Mouse (Mus musculus) midbrain, embryonic 15.5 days (tissue): ENCODE measurements around the gene Retsat. TPM values are rescaled to one million over a fixed set of nuclear protein-coding genes. Genes with fewer than 3 reads are reported as not detected.

ENCODE experiments used
- ATAC-seq: fragments of 200-750 bp; cut with Nextera tagmentation; replicated peaks from 2 replicates; pipeline ENCODE4 v1.8.0; 2017; ENCODE audit warnings: moderate TSS enrichment
- H3K27ac ChIP-seq: fragments of 300-500 bp; sonication (generic); 2 replicates; pipeline ENCODE4 v1.5.1; 2015; ENCODE audit warnings: mild to moderate bottlenecking, inconsistent platforms
- H3K27me3 ChIP-seq: fragments of 300-500 bp; sonication (generic); replicated peaks from 2 replicates; pipeline ENCODE4 v1.6.1; 2015; ENCODE audit warnings: inconsistent platforms
- H3K36me3 ChIP-seq: fragments of 300-500 bp; sonication (generic); replicated peaks from 2 replicates; pipeline ENCODE4 v1.6.1; 2015; ENCODE audit warnings: inconsistent platforms
- H3K4me1 ChIP-seq: fragments of 300-500 bp; sonication (generic); 2 replicates; pipeline ENCODE4 v1.6.1; 2015; ENCODE audit warnings: inconsistent platforms
- H3K4me2 ChIP-seq: fragments of 300-500 bp; sonication (generic); 2 replicates; pipeline ENCODE4 v1.6.1; 2015; ENCODE audit warnings: inconsistent platforms, mild to moderate bottlenecking, moderate library complexity
- H3K4me3 ChIP-seq: fragments of 300-500 bp; sonication (generic); 2 replicates; pipeline ENCODE4 v1.5.1; 2015; ENCODE audit warnings: mild to moderate bottlenecking, inconsistent platforms
- H3K9ac ChIP-seq: fragments of 300-500 bp; sonication (generic); 2 replicates; pipeline ENCODE4 v1.6.1; 2015; ENCODE audit warnings: mild to moderate bottlenecking, inconsistent platforms
- H3K9me3 ChIP-seq: fragments of 300-500 bp; sonication (generic); 2 replicates; pipeline ENCODE4 v1.6.1; 2016; ENCODE audit warnings: inconsistent platforms
- WGBS: fragments of 180-500 bp; shearing (Covaris S2); methylation state at CpG from one replicate; pipeline ENCODE4 v1.1.7; 2015; ENCODE audit warnings: mixed read lengths; 5-methylcytosine and 5-hydroxymethylcytosine counted together
- polyA plus RNA-seq: library from polyadenylated mRNA; unstranded; fragments of >200 nt; fragmentation: Nextera tagmentation; extraction: Ambion mirVana; gene quantifications from 2 replicates; pipeline ENCODE4 v1.2.1, GENCODE M21; 2015

Gene Retsat
- polyA plus RNA-seq, 1 experiment from 2014 or later = 6.1 TPM

DNA sequence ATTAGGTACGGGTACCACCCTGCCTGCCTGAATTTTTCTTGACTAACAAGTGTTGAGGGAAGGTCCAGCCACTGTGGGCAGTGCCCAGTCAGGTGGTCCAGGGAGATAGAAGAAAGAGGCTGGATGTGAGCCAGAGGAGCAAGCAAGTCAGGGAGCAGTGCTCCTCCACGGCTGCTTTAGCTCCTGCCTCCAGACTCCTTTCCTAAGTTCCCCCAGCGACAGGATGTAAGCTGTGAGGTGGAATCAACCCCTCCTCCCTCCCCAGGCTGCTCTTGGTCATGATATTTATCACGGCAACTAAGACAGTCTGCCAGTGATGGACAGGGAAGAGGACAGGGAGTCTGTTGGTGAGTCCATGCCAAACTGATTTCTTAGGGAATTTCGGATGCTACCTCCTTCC lies 4.4 kb upstream of the Retsat start:
- no peak overlapping the region for H3K4me3 ChIP-seq
- no peaks in the 10 kb centered on the region for H3K36me3 ChIP-seq
- peaks cover 15% of the 10 kb centered on the region for H3K4me1 ChIP-seq
- ATAC-seq = no peak
- H3K27ac ChIP-seq = no peak overlapping the region
- no peaks in the 10 kb centered on the region for H3K9me3 ChIP-seq
- no peak overlapping the region for H3K9ac ChIP-seq
- 75% methylated on average over 5 of the region's 5 CpGs for WGBS
- H3K4me2 ChIP-seq = no peak overlapping the region
- no peaks in the 10 kb centered on the region for H3K27me3 ChIP-seq

DNA sequence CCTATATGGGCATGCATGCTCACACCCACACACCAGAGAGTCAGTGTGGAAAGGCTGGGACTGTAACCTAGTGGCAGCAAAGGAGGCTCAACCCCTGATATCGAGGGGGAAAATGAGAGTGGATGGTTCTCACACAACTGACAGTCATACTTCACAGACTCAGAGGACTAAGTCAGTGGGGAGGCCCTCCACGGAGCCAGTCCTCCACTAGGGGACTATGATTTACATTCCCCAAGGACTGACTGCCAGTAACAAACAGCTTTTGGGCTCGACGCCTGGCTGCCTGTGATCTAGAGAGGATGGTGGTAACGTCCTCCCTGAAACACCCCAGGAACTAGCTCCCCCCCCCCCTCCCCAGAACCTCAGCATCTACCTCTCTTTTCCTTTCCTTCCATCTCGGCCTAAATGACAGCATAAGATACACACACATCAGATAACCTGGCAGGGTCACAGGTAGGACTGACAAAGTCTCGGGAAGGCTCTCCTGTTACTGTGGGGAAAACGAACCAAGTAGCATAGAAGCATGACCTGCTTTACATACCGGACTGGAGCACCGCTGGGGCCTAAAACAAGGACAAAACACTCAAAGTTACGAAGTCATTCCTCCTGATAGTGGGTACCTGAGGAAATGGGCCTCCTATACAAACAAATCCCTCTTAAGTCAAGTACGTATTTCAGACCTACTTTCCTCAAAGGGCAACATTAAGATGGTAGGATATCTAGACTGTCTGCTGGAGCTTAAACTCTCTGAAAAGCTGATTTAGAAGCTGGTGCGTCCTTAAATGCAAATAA lies 996 bp upstream of the Retsat start:
- Histone ChIP-seq H3K9me3 (no peaks in the 10 kb centered on the region), H3K4me2 (peak overlapping the region; percentile 75), H3K27me3 (no peaks in the 10 kb centered on the region), H3K36me3 (no peaks in the 10 kb centered on the region), H3K4me1 (peaks cover 17% of the 10 kb centered on the region), H3K9ac (peak overlapping the region; percentile 74), H3K27ac (no peak overlapping the region), H3K4me3 (peak overlapping the region; percentile 69)
- ATAC-seq = no peak
- WGBS = 51% methylated on average over 13 of the region's 13 CpGs

DNA sequence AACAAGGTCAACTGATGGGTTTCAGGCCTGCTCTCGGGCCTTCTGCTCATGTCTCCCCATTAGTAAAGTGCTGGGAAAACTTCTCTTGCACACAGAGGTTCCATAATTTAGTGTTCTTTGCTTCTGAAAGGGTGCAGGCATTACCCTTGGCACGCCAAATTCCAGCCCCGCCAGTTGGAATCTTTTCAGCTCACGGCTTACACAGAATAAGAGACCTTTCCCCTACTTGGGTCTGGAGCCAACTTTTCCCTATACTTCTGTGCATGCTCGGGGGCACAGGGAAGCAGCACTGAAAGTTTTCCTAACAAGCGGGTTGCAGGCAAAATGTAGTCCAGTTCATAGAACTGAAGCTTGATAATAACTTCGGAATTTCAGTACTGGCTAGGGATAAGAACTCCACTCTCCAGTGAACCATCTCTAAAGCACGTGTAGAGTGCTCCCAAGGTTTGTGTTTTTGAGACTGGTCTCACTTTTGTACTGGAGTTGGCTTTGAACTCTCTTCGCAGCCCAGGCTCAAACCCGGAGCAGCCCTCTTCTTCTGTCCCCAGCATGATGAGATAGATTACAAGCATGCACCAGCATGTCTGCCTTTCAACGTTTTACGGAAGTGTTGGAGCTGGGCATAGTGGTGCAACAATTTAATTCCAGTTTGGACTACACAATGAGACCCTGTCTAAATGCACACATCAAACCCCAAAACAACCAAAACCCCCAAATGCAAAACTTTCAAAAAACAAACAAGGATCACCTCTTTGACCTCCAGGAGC lies 699 bp downstream of the Retsat start:
- peak overlapping the region; percentile 74 for H3K9ac ChIP-seq
- H3K27ac ChIP-seq = peak overlapping the region; percentile 54; the same call in 1 of the 2 replicates
- WGBS = 47% methylated on average over 12 of the region's 12 CpGs
- no peaks in the 10 kb centered on the region for H3K27me3 ChIP-seq
- H3K4me2 ChIP-seq = peak overlapping the region; percentile 75
- H3K36me3 ChIP-seq = no peaks in the 10 kb centered on the region
- peak overlapping the region; percentile 69 for H3K4me3 ChIP-seq
- ATAC-seq = no peak; the same call in 1 of the 2 replicates
- peaks cover 17% of the 10 kb centered on the region for H3K4me1 ChIP-seq
- H3K9me3 ChIP-seq = no peaks in the 10 kb centered on the region

DNA sequence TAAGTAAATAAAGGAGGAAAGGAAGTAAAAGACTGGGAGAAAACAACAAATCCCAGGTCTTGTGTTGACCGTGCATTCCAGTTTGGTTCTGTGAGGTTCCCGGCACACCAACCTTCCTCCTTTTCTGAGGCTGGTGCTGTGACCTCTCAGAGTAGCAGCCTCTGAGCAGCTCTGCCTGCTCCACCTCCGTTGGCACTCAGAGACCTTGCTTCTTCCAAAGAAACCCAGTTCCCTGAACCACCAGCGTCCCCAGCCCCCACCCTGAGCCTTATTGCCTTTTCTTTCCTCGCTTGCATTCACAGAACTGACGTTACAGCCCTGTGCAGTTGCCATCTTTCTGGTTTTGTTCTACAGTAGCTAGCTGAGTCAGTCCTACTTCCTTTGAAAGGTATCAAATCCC lies 1.9 kb downstream of the Retsat start:
- H3K27ac ChIP-seq = no peak overlapping the region
- peaks cover 17% of the 10 kb centered on the region for H3K4me1 ChIP-seq
- no peak for ATAC-seq
- 83% methylated on average over 6 of the region's 6 CpGs for WGBS
- no peak overlapping the region for H3K9ac ChIP-seq
- H3K9me3 ChIP-seq = no peaks in the 10 kb centered on the region
- no peaks in the 10 kb centered on the region for H3K27me3 ChIP-seq
- H3K4me3 ChIP-seq = no peak overlapping the region
- H3K36me3 ChIP-seq = no peaks in the 10 kb centered on the region
- H3K4me2 ChIP-seq = no peak overlapping the region

DNA sequence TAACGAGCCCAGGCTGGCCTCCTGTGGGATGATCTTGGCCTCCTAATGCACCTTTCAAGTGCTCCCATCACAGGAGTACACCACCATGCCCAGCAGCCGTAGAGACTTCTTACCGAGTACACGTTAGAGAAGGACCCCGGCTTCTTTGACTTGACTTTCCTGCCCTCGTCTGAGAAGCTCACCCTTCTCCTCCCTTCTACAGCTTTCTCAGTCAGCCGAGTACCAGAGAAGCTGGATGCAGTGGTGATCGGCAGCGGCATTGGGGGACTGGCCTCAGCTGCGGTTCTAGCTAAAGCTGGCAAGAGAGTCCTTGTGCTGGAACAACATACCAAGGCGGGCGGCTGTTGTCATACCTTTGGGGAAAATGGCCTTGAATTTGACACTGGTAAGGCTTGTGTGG lies 2.5 kb downstream of the Retsat start:
- Histone ChIP-seq H3K9ac (no peak overlapping the region), H3K9me3 (no peaks in the 10 kb centered on the region), H3K27me3 (no peaks in the 10 kb centered on the region), H3K4me2 (no peak overlapping the region), H3K36me3 (peaks cover 1% of the 10 kb centered on the region; the same call in 1 of the 2 replicates), H3K4me1 (peaks cover 17% of the 10 kb centered on the region), H3K4me3 (no peak overlapping the region), H3K27ac (no peak overlapping the region)
- 85% methylated on average over 12 of the region's 12 CpGs for WGBS
- no peak for ATAC-seq

DNA sequence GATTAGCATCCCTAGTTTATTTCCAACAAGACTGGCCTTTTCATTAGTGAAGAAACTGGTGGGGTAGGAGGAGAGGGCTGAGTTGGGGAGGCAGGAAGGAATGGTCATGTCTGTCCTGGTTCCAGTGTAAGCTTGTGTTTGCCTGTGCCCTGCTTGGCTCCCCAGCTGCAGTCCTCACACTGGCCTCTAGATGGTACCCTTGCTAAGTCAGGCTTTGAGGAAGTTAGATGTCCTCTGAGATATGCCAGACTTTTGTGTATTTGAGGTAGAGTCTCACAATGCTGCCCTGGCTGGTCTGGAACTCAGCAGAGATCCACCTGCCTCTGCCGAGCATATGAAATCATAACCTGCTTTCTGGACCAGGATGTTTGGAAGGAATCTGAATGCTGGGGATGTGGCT lies 3.5 kb downstream of the Retsat start:
- H3K36me3 ChIP-seq = peaks cover 7% of the 10 kb centered on the region
- no peak overlapping the region for H3K4me2 ChIP-seq
- ATAC-seq = no peak
- H3K27me3 ChIP-seq = no peaks in the 10 kb centered on the region
- no peak overlapping the region for H3K9ac ChIP-seq
- no peaks in the 10 kb centered on the region for H3K9me3 ChIP-seq
- H3K27ac ChIP-seq = no peak overlapping the region
- no peak overlapping the region for H3K4me3 ChIP-seq
- peaks cover 16% of the 10 kb centered on the region for H3K4me1 ChIP-seq
- WGBS = 56% methylated on average over 1 of the region's 1 CpGs

DNA sequence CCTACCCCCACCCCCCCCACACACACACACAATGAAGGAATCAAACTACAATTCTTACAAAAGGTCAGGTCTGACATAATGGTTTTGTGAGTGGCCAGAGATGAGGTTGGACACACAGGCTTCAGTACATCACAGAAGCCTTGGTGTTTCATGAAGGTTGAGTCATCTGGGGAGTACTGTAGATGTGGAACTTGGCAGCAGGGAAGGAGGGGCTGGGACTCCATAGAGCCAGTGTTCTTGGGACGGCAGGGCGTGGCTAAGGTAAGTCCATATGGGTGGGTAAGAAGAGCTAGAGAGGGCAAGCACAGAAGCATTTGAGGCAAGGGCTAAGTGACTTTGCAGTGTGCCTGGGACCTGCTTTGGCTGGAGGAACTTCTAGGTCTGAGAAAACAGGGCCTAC lies 5.8 kb downstream of the Retsat start:
- WGBS = 92% methylated on average over 2 of the region's 2 CpGs
- Histone ChIP-seq H3K27ac (no peak overlapping the region), H3K4me2 (no peak overlapping the region), H3K4me3 (no peak overlapping the region), H3K27me3 (no peaks in the 10 kb centered on the region), H3K9me3 (no peaks in the 10 kb centered on the region), H3K9ac (no peak overlapping the region), H3K4me1 (peaks cover under 1% of the 10 kb centered on the region; the same call in 1 of the 2 replicates), H3K36me3 (peaks cover 19% of the 10 kb centered on the region)
- no peak for ATAC-seq

DNA sequence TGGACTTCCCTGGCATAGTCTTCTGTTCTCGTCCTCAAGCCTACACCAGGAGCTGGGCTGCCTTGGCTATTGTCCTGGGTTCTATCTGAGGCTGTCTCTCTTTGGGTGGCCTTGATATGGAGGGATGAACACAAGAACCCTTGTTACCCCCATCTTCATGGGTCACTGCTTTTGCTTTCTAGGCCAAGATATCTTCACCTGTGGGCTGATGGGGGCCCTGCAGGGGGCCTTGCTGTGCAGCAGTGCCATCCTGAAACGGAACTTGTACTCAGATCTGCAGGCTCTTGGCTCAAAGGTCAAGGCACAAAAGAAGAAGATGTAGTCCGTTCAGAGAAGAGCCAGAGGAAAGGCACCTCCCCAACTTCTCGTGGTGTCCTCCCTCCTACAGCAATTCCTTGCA lies 8.8 kb downstream of the Retsat start:
- no peak overlapping the region for H3K27ac ChIP-seq
- H3K9ac ChIP-seq = no peak overlapping the region
- H3K27me3 ChIP-seq = no peaks in the 10 kb centered on the region
- H3K4me3 ChIP-seq = no peak overlapping the region
- no peak for ATAC-seq
- 77% methylated on average over 4 of the region's 4 CpGs for WGBS
- no peaks in the 10 kb centered on the region for H3K4me1 ChIP-seq
- peaks cover 21% of the 10 kb centered on the region for H3K36me3 ChIP-seq
- H3K4me2 ChIP-seq = no peak overlapping the region
- H3K9me3 ChIP-seq = no peaks in the 10 kb centered on the region

DNA sequence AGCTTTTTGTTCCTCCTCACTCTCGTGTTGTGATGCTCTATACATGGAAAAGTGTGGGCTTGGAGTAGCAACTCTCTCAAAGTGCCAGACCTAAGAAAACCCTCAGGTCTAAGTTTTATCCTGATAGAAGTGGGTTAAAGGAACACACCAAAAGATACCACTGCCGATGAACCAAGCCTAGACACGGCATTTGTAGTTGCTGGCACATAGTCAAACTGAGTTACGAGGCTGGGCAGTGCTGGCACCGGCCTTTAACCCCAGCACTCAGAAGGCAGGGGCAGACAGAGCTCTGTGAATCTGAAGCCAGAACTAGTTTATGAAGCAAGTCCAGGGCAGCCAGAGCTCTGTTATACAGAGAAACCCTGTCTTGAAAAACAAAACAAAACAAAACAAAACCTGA lies 9.4 kb downstream of the Retsat start:
- H3K4me1 ChIP-seq = no peaks in the 10 kb centered on the region
- no peaks in the 10 kb centered on the region for H3K9me3 ChIP-seq
- H3K9ac ChIP-seq = no peak overlapping the region
- ATAC-seq = no peak
- H3K36me3 ChIP-seq = peaks cover 21% of the 10 kb centered on the region
- H3K27ac ChIP-seq = no peak overlapping the region
- 88% methylated on average over 5 of the region's 5 CpGs for WGBS
- no peaks in the 10 kb centered on the region for H3K27me3 ChIP-seq
- no peak overlapping the region for H3K4me2 ChIP-seq
- no peak overlapping the region for H3K4me3 ChIP-seq

DNA sequence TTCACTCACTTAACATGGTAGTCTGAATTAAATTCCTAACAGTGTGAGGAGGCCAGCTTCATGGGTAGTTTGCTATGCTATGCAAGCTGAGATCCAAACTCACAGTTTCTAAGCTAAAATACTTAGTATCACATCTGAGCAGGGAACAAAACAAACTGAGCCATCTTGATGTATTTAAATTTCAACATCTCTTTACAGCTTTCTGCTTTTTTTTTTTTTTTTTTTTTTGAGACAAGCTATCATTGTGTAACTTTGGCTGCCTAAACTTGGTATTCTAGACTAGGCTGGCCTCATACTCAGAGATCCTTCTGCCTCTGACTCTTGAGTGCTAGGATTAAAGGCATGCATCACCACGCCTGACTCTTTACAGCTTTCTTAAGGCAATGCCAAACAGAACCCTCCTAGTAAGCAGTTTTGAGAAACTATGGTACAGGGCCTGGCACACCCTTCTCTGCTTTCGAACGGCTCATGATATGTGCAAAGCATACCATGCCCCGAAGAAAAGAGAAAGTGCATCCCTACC lies 10.4 kb downstream of the Retsat start:
- Histone ChIP-seq H3K4me2 (no peak overlapping the region), H3K27ac (no peak overlapping the region), H3K9ac (no peak overlapping the region), H3K9me3 (no peaks in the 10 kb centered on the region), H3K4me1 (peaks cover 6% of the 10 kb centered on the region), H3K4me3 (no peak overlapping the region), H3K27me3 (no peaks in the 10 kb centered on the region), H3K36me3 (peaks cover 28% of the 10 kb centered on the region)
- ATAC-seq = no peak
- WGBS = 92% methylated on average over 4 of the region's 4 CpGs

DNA sequence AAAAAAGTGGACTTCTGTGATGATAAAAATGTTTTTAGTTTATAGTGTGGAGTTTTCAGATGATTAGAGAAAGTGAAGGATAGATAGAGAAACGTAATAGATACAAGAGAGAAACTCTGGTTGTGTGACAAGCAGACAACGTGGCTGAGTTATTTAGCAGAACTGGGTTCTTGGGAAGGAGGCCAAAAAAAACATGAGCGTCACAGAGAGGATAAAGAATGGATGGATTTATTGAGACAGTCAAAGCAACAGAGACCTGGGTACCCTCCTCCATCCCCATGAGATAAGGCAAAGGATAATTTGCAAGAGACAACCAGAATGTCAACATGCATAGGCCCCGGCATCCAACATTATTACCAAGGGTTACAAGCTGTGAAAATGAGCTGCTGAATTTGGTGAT lies 12.0 kb downstream of the Retsat start:
- H3K36me3 ChIP-seq = peaks cover 30% of the 10 kb centered on the region
- no peak overlapping the region for H3K9ac ChIP-seq
- no peaks in the 10 kb centered on the region for H3K9me3 ChIP-seq
- no peaks in the 10 kb centered on the region for H3K27me3 ChIP-seq
- H3K4me3 ChIP-seq = no peak overlapping the region
- no peak for ATAC-seq
- peaks cover 22% of the 10 kb centered on the region for H3K4me1 ChIP-seq
- H3K4me2 ChIP-seq = no peak overlapping the region
- no peak overlapping the region for H3K27ac ChIP-seq
- WGBS = 88% methylated on average over 4 of the region's 4 CpGs

DNA sequence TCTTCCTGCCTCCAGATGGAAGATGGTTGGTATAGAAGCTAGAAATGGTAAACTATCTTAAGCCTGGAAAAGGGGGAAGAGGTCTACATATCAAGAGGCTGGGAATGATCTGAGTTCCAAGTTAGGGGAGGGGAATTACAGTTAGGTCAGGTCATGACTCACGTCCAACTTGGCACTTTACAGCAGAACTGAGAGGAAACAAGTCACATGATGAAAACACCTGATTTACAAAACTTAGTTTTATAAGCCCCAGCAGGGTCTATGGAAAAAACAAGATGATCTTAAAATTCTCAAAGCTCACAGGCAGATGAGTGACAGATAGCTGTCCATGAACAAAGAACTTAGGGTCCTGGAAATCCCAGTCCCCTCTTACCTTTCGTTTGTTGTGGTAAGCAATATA lies 16.9 kb downstream of the Retsat start:
- ATAC-seq = no peak
- Histone ChIP-seq H3K4me2 (peak overlapping the region; percentile 97), H3K4me1 (peaks cover 37% of the 10 kb centered on the region), H3K27me3 (no peaks in the 10 kb centered on the region), H3K27ac (no peak overlapping the region), H3K9ac (peak overlapping the region; percentile 79; the same call in 1 of the 2 replicates), H3K4me3 (peak overlapping the region; percentile 73), H3K9me3 (no peaks in the 10 kb centered on the region), H3K36me3 (peaks cover 11% of the 10 kb centered on the region; the same call in 1 of the 2 replicates)
- 79% methylated on average over 2 of the region's 2 CpGs for WGBS
